Mouse (Mus musculus): ENCODE measurements around the gene Dexi.

DNA sequence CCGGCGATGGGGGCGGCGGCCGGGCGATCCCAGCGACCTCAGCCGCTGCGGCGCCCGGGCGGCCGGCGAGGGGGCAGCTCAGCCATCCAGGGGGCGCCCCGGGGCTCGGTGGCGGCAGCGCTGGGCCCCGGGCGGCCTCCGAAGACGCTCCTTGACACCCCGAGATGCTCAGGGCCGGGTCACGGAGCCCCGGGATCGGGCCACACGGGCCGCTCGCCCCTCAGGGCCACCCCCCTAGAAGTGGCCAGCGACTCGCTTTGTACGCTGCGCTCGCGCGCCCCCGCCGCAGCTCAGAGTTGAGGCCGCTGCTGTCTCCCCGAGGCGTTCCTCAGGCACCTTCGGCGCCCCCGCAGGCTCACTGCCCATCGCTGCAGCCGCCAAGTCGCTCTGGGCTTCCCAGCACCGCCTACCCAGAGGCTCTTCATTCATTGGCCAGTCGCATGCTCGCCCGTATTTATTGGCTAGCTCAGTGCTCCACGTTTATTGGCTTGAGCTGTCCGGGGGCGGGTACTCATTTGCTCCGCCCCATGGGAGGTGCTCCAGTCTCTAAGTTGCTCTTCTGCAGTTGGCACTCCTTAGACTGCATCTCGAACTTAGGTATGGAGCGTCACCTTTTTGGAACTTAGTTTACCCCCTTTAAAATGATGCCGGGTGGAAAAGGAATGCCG is at the start of gene Dexi:
- TF ChIP-seq CTCF (IDR thresholded peaks at IDR 0.05; ENCODE audit: insufficient read depth, low read depth, low read length) (no peak), POLR2A (IDR thresholded peaks at IDR 0.05; ENCODE audit: insufficient read depth, low read depth, low read length) (peak; percentile 96)

Data from olfactory bulb, adult 2 months (tissue).